Mouse (Mus musculus) liver, embryonic 16.5 days (tissue): ENCODE measurements around the gene Zc3hav1l. TPM values are rescaled to one million over a fixed set of nuclear protein-coding genes. Genes with fewer than 3 reads are reported as not detected.

Experiments
- ATAC-seq: fragments of 200-750 bp; cut with Nextera tagmentation; 2 replicates; pipeline ENCODE4 v1.8.0; 2017; ENCODE audit warnings: low read depth, mild to moderate bottlenecking, moderate number of reproducible peaks, moderate library complexity
- H3K27ac ChIP-seq: fragments of 300-500 bp; sonication (generic); 2 replicates; pipeline ENCODE4 v1.5.1; 2014; ENCODE audit warnings: mild to moderate bottlenecking, low read length
- H3K27me3 ChIP-seq: fragments of 300-500 bp; sonication (generic); 2 replicates; pipeline ENCODE4 v1.6.1; 2014; ENCODE audit warnings: low read depth, low read length, mixed read lengths; ENCODE audit not compliant: control insufficient read depth, insufficient read depth
- H3K36me3 ChIP-seq: fragments of 300-500 bp; sonication (generic); 2 replicates; pipeline ENCODE4 v1.6.1; 2014; ENCODE audit warnings: mild to moderate bottlenecking; ENCODE audit not compliant: control insufficient read depth, insufficient read depth
- H3K4me1 ChIP-seq: fragments of 300-500 bp; sonication (generic); 2 replicates; pipeline ENCODE4 v1.6.1; 2014; ENCODE audit warnings: low read depth, low read length, mixed read lengths; ENCODE audit not compliant: control insufficient read depth
- H3K4me2 ChIP-seq: fragments of 300-500 bp; sonication (generic); 2 replicates; pipeline ENCODE4 v1.6.1; 2014; ENCODE audit warnings: low read depth, low read length, mixed read lengths
- H3K4me3 ChIP-seq: fragments of 300-500 bp; sonication (generic); 2 replicates; pipeline ENCODE4 v1.5.1; 2014; ENCODE audit warnings: low read depth, mild to moderate bottlenecking, low read length
- H3K9ac ChIP-seq: fragments of 300-500 bp; sonication (generic); 2 replicates; pipeline ENCODE4 v1.6.1; 2014; ENCODE audit warnings: low read depth, low read length
- H3K9me3 ChIP-seq: fragments of 300-500 bp; sonication (generic); replicated peaks from 2 replicates; pipeline ENCODE4 v1.6.1; 2016; ENCODE audit warnings: low read length; ENCODE audit not compliant: control insufficient read depth
- WGBS: fragments of 180-500 bp; shearing (Covaris S2); extraction: QIAGEN DNeasy Blood & Tissue Kit; methylation state at CpG from one replicate; pipeline ENCODE4 v1.1.7; 2014; ENCODE audit not compliant: insufficient replicate concordance; 5-methylcytosine and 5-hydroxymethylcytosine counted together
- polyA plus RNA-seq: library from polyadenylated mRNA; unstranded; fragments of >200 nt; fragmentation: Nextera tagmentation; extraction: Ambion mirVana; gene quantifications from 2 replicates; pipeline ENCODE4 v1.2.1, GENCODE M21; 2015

The Zc3hav1l gene
- polyA plus RNA-seq, 1 experiment from 2014 or later = 1.4 TPM

GRCm38 (mm10) chr6:38337951-38338350 lies 38.9 kb upstream of the Zc3hav1l start:
- peak overlapping the region; percentile 22 for H3K27ac ChIP-seq
- peak; percentile 44 for ATAC-seq
- H3K36me3 ChIP-seq = peaks cover 63% of the 10 kb centered on the region

GRCm38 (mm10) chr6:38337166-38337705 lies 38.2 kb upstream of the Zc3hav1l start:
- H3K4me1 ChIP-seq = peaks cover 35% of the 10 kb centered on the region
- H3K4me2 ChIP-seq = no peak overlapping the region
- peaks cover 70% of the 10 kb centered on the region for H3K36me3 ChIP-seq
- no peak overlapping the region for H3K9ac ChIP-seq
- no peak overlapping the region for H3K27ac ChIP-seq
- no peaks in the 10 kb centered on the region for H3K9me3 ChIP-seq
- 83% methylated on average over 4 of the region's 4 CpGs for WGBS
- no peak for ATAC-seq
- H3K27me3 ChIP-seq = no peaks in the 10 kb centered on the region
- no peak overlapping the region for H3K4me3 ChIP-seq

More at GRCm38 (mm10) chr6:38337951-38338350, 38.9 kb upstream of the Zc3hav1l start:
- H3K4me2 ChIP-seq = no peak overlapping the region
- no peak overlapping the region for H3K4me3 ChIP-seq
- WGBS = 79% methylated on average over 6 of the region's 6 CpGs
- no peak overlapping the region for H3K9ac ChIP-seq
- H3K9me3 ChIP-seq = no peaks in the 10 kb centered on the region
- peaks cover 37% of the 10 kb centered on the region for H3K4me1 ChIP-seq
- H3K27me3 ChIP-seq = no peaks in the 10 kb centered on the region

- Histone ChIP-seq H3K27me3 (no peaks in the 10 kb centered on the region), H3K9me3 (no peaks in the 10 kb centered on the region), H3K4me1 (peaks cover 22% of the 10 kb centered on the region), H3K4me2 (0 out of 2 replicates have a peak overlapping the region, but pooled peaks have one; percentile 7), H3K36me3 (peaks cover 86% of the 10 kb centered on the region), H3K27ac (peak overlapping the region; percentile 50; the same call in 1 of the 2 replicates), H3K9ac (no peak overlapping the region), H3K4me3 (no peak overlapping the region)
- WGBS = 78% methylated on average over 6 of the region's 6 CpGs
- ATAC-seq = 0 out of 2 replicates have a peak, but pooled peaks have one; percentile 22
These were observed 36.2 kb upstream of the Zc3hav1l start for GRCm38 (mm10) chr6:38335264-38335663.

GRCm38 (mm10) chr6:38326596-38326995 lies 27.5 kb upstream of the Zc3hav1l start:
- no peak for ATAC-seq
- H3K36me3 ChIP-seq = peaks cover 86% of the 10 kb centered on the region
- no peak overlapping the region for H3K27ac ChIP-seq
- H3K9ac ChIP-seq = no peak overlapping the region
- H3K4me1 ChIP-seq = no peaks in the 10 kb centered on the region
- no peak overlapping the region for H3K4me2 ChIP-seq
- no peaks in the 10 kb centered on the region for H3K27me3 ChIP-seq
- no peak overlapping the region for H3K4me3 ChIP-seq
- no peaks in the 10 kb centered on the region for H3K9me3 ChIP-seq
- 67% methylated on average over 4 of the region's 4 CpGs for WGBS

- no peak for ATAC-seq
- H3K9ac ChIP-seq = no peak overlapping the region
- no peaks in the 10 kb centered on the region for H3K9me3 ChIP-seq
- H3K4me1 ChIP-seq = peaks cover 10% of the 10 kb centered on the region
- H3K4me3 ChIP-seq = no peak overlapping the region
- H3K4me2 ChIP-seq = no peak overlapping the region
- no peaks in the 10 kb centered on the region for H3K27me3 ChIP-seq
- WGBS = 83% methylated on average over 9 of the region's 9 CpGs
- H3K27ac ChIP-seq = no peak overlapping the region
- peaks cover 92% of the 10 kb centered on the region for H3K36me3 ChIP-seq
These were observed 21.6 kb upstream of the Zc3hav1l start for GRCm38 (mm10) chr6:38320621-38321020.

- peak overlapping the region; percentile 43 for H3K4me3 ChIP-seq
These were observed 17.0 kb upstream of the Zc3hav1l start for GRCm38 (mm10) chr6:38316050-38316449.

GRCm38 (mm10) chr6:38309741-38310140 lies 10.7 kb upstream of the Zc3hav1l start:
- Histone ChIP-seq H3K4me2 (no peak overlapping the region), H3K36me3 (peaks cover 92% of the 10 kb centered on the region), H3K9ac (no peak overlapping the region), H3K4me1 (no peaks in the 10 kb centered on the region), H3K4me3 (no peak overlapping the region), H3K27me3 (no peaks in the 10 kb centered on the region), H3K27ac (no peak overlapping the region), H3K9me3 (no peaks in the 10 kb centered on the region)
- ATAC-seq = no peak

More at GRCm38 (mm10) chr6:38316050-38316449, 17.0 kb upstream of the Zc3hav1l start:
- H3K27me3 ChIP-seq = no peaks in the 10 kb centered on the region
- 71% methylated on average over 4 of the region's 4 CpGs for WGBS
- peak; percentile 90 for ATAC-seq
- peaks cover 17% of the 10 kb centered on the region for H3K4me1 ChIP-seq
- H3K9ac ChIP-seq = peak overlapping the region; percentile 59
- H3K27ac ChIP-seq = peak overlapping the region; percentile 96
- H3K9me3 ChIP-seq = no peaks in the 10 kb centered on the region
- peak overlapping the region; percentile 67 for H3K4me2 ChIP-seq
- peaks cover 90% of the 10 kb centered on the region for H3K36me3 ChIP-seq

GRCm38 (mm10) chr6:38304981-38305380 lies 5.9 kb upstream of the Zc3hav1l start:
- Histone ChIP-seq H3K4me2 (no peak overlapping the region), H3K9ac (no peak overlapping the region), H3K27ac (no peak overlapping the region), H3K4me3 (no peak overlapping the region), H3K9me3 (no peaks in the 10 kb centered on the region), H3K27me3 (no peaks in the 10 kb centered on the region), H3K36me3 (peaks cover 58% of the 10 kb centered on the region), H3K4me1 (no peaks in the 10 kb centered on the region)
- no peak for ATAC-seq
- WGBS = 84% methylated on average over 3 of the region's 3 CpGs

GRCm38 (mm10) chr6:38298246-38298635 lies 818 bp downstream of the Zc3hav1l start:
- whole genome bisulfite sequencing = under 1% methylated on average over 10 of the region's 10 CpGs
- ATAC-seq = no peak; the same call in 1 of the 2 replicates
- H3K27me3 ChIP-seq = no peaks in the 10 kb centered on the region
- peak overlapping the region; percentile 84 for H3K4me2 ChIP-seq
- H3K36me3 ChIP-seq = peaks cover 5% of the 10 kb centered on the region
- peak overlapping the region; percentile 75 for H3K4me3 ChIP-seq
- peak overlapping the region; percentile 74 for H3K9ac ChIP-seq
- no peak overlapping the region for H3K27ac ChIP-seq
- no peaks in the 10 kb centered on the region for H3K9me3 ChIP-seq
- H3K4me1 ChIP-seq = peaks cover 13% of the 10 kb centered on the region
